Mouse (Mus musculus) gastrocnemius, postnatal 10 days (tissue): Measurements from ENCODE around the gene Susd6. TPM values are rescaled to one million over a fixed set of nuclear protein-coding genes. Genes with fewer than 3 reads are reported as not detected.

Source experiments
- total RNA-seq, 2 experiments: library from RNA; stranded (reverse); gene quantifications; 2 replicates each; pipeline ENCODE4 v1.2.3; 2021

The Susd6 gene
- total RNA-seq, 2 experiments from 2014 or later = 28.6 to 29.2 TPM

Other genes with a start within 250 kb of the Susd6 start
- 10 to 100 TPM; 11.8 to 14.2 TPM for gene Slc39a9, start 146.6 kb upstream of the Susd6 start, total RNA-seq
- gene Erh, start 146.2 kb upstream of the Susd6 start, total RNA-seq = 10 to 100 TPM; 36.9 to 44.7 TPM
- gene Plekhd1, start 97.9 kb upstream of the Susd6 start, total RNA-seq = under 1 TPM; 0.21 to 0.43 TPM
- under 1 TPM; 0.07 to 0.09 TPM for gene Ccdc177, start 29.8 kb upstream of the Susd6 start, total RNA-seq
- gene Srsf5, start 155.0 kb downstream of the Susd6 start, total RNA-seq = 100 to 1,000 TPM; 157 to 190 TPM
- gene Slc10a1, start 178.2 kb downstream of the Susd6 start, total RNA-seq = under 1 TPM in 1 of 2 experiments, not detected in 1; 0.41 TPM
- gene Smoc1, start 236.3 kb downstream of the Susd6 start, total RNA-seq = 1 to 10 TPM; 2.5 to 3.3 TPM